25 mouse cellular contexts compared by ENCODE assay signal in genomic region chr4:43869821-43870220, GRCm38 (mm10). TPM values are rescaled to one million over a fixed set of nuclear protein-coding genes. Genes with fewer than 3 reads are reported as not detected.
"Had no signal": no experiment of that assay in that cellular context is flagged by ENCODE, and none has a peak within 500 bp of the region (broad histone marks: within the 10 kb centered on the region; RNA-seq: fewer than 3 reads in every experiment).

No protein-coding gene starts in this region.

- H3K27me3 ChIP-seq: kidney, embryonic 15.5 days; limb, embryonic 13.5 days; midbrain, embryonic 15.5 days; neural tube, embryonic 12.5 days had no signal

- H3K27ac ChIP-seq: kidney, embryonic 15.5 days; limb, embryonic 13.5 days; liver, embryonic 14.5 days; macrophage; midbrain, embryonic 15.5 days; neural tube, embryonic 12.5 days had no signal

- H3K9me3 ChIP-seq: kidney, embryonic 15.5 days; midbrain, embryonic 15.5 days; neural tube, embryonic 12.5 days had no signal

- H3K4me3 ChIP-seq: kidney, embryonic 15.5 days; limb, embryonic 13.5 days; megakaryocyte, embryonic 14.5 days; midbrain, embryonic 15.5 days; neural tube, embryonic 12.5 days had no signal

- H3K36me3 ChIP-seq: kidney, embryonic 15.5 days; limb, embryonic 13.5 days; midbrain, embryonic 15.5 days; neural tube, embryonic 12.5 days had no signal

- DNase-seq: kidney, adult 2 months; kidney, postnatal 14 days; left cerebral cortex, postnatal 4 days; right cerebral cortex, postnatal 14 days; thymus, postnatal 36 days had no signal

RNA-seq across cellular contexts. Expression of gene Olfr155, which starts 18.5 kb away (rescaled TPM):
- total RNA-seq: layer of hippocampus, adult 8-10 months; layer of hippocampus, postnatal 14 days; left cerebral cortex, adult 18-20 months; left cerebral cortex, postnatal 10 days; left cerebral cortex, postnatal 4 days; liver, adult 2 months; monocyte, adult 5-6 weeks; neutrophil, adult 5-6 weeks had no signal
- polyA plus RNA-seq: intestine, embryonic 16.5 days; kidney, adult 2 months; kidney, embryonic 15.5 days; large intestine, adult 2 months; limb, embryonic 13.5 days; liver, adult 2 months; liver, embryonic 14.5 days; macrophage; midbrain, embryonic 11.5 days; midbrain, embryonic 15.5 days; neural tube, embryonic 12.5 days; spleen, adult 2 months; stomach, embryonic 16.5 days; thymus, postnatal 0 days had no signal

RNA-seq across cellular contexts. Expression of gene Olfr157, which starts 29.8 kb away (rescaled TPM):
- total RNA-seq: layer of hippocampus, adult 8-10 months; layer of hippocampus, postnatal 14 days; left cerebral cortex, adult 18-20 months; left cerebral cortex, postnatal 10 days; left cerebral cortex, postnatal 4 days; liver, adult 2 months; monocyte, adult 5-6 weeks; neutrophil, adult 5-6 weeks had no signal
- polyA plus RNA-seq: intestine, embryonic 16.5 days; kidney, adult 2 months; kidney, embryonic 15.5 days; limb, embryonic 13.5 days; liver, adult 2 months; liver, embryonic 14.5 days; macrophage; midbrain, embryonic 11.5 days; midbrain, embryonic 15.5 days; neural tube, embryonic 12.5 days; spleen, adult 2 months; stomach, embryonic 16.5 days; thymus, postnatal 0 days had no signal

RNA-seq across cellular contexts. Expression of gene Olfr156, which starts 46.1 kb away (rescaled TPM):
- total RNA-seq: layer of hippocampus, adult 8-10 months; layer of hippocampus, postnatal 14 days; left cerebral cortex, adult 18-20 months; left cerebral cortex, postnatal 10 days; left cerebral cortex, postnatal 4 days; liver, adult 2 months; monocyte, adult 5-6 weeks; neutrophil, adult 5-6 weeks had no signal
- polyA plus RNA-seq: intestine, embryonic 16.5 days; kidney, adult 2 months; kidney, embryonic 15.5 days; large intestine, adult 2 months; liver, adult 2 months; liver, embryonic 14.5 days; macrophage; midbrain, embryonic 11.5 days; midbrain, embryonic 15.5 days; neural tube, embryonic 12.5 days; spleen, adult 2 months; stomach, embryonic 16.5 days; thymus, postnatal 0 days had no signal
